Mouse (Mus musculus) neural tube, embryonic 14.5 days (tissue): ENCODE results near the gene Pfkfb1. TPM values are rescaled to one million over a fixed set of nuclear protein-coding genes. Genes with fewer than 3 reads are reported as not detected.

ENCODE experiments used
- ATAC-seq: fragments of 200-750 bp; cut with Nextera tagmentation; 2 replicates; pipeline ENCODE4 v1.8.0; 2017; ENCODE audit warnings: low read depth, mild to moderate bottlenecking, moderate TSS enrichment, moderate library complexity
- H3K27ac ChIP-seq: fragments of 300-500 bp; sonication (generic); 2 replicates; pipeline ENCODE4 v1.5.1; 2014; ENCODE audit warnings: low read depth, mild to moderate bottlenecking, control low read depth, low read length, moderate library complexity, mixed read lengths
- H3K27me3 ChIP-seq: fragments of 300-500 bp; sonication (generic); 2 replicates; pipeline ENCODE4 v1.6.1; 2014; ENCODE audit warnings: low read length; ENCODE audit not compliant: control insufficient read depth, insufficient read depth
- H3K36me3 ChIP-seq: fragments of 300-500 bp; sonication (generic); 2 replicates; pipeline ENCODE4 v1.6.1; 2014; ENCODE audit warnings: low read length, mixed read lengths; ENCODE audit not compliant: control insufficient read depth, insufficient read depth
- H3K4me1 ChIP-seq: fragments of 300-500 bp; sonication (generic); 2 replicates; pipeline ENCODE4 v1.6.1; 2014; ENCODE audit warnings: low read length; ENCODE audit not compliant: control insufficient read depth, insufficient read depth
- H3K4me2 ChIP-seq: fragments of 300-500 bp; sonication (generic); 2 replicates; pipeline ENCODE4 v1.6.1; 2014; ENCODE audit warnings: mild to moderate bottlenecking, low read depth, low read length, control low read depth
- H3K4me3 ChIP-seq: fragments of 300-500 bp; sonication (generic); 2 replicates; pipeline ENCODE4 v1.5.1; 2014; ENCODE audit warnings: low read depth, low read length, control low read depth, mixed read lengths
- H3K9ac ChIP-seq: fragments of 300-500 bp; sonication (generic); replicated peaks from 2 replicates; pipeline ENCODE4 v1.6.1; 2014; ENCODE audit warnings: low read depth, mild to moderate bottlenecking, control low read depth, low read length, mixed read lengths
- H3K9me3 ChIP-seq: fragments of 300-500 bp; sonication (generic); 2 replicates; pipeline ENCODE4 v1.6.1; 2016; ENCODE audit warnings: low read length; ENCODE audit not compliant: control insufficient read depth
- WGBS: fragments of 180-500 bp; shearing (Covaris S2); extraction: QIAGEN DNeasy Blood & Tissue Kit; methylation state at CpG from one replicate; pipeline ENCODE4 v1.1.7; 2014; 5-methylcytosine and 5-hydroxymethylcytosine counted together
- microRNA-seq: library from miRNA; unstranded; fragments of <30 nt; microRNA quantifications from one replicate; pipeline ENCODE4, GENCODE M21; 2016
- polyA plus RNA-seq: library from polyadenylated mRNA; unstranded; fragments of >200 nt; fragmentation: Nextera tagmentation; extraction: Ambion mirVana; gene quantifications from 2 replicates; pipeline ENCODE4 v1.2.1, GENCODE M21; 2014

The Pfkfb1 gene
- polyA plus RNA-seq, 1 experiment from 2014 or later = 5.0 TPM

DNA sequence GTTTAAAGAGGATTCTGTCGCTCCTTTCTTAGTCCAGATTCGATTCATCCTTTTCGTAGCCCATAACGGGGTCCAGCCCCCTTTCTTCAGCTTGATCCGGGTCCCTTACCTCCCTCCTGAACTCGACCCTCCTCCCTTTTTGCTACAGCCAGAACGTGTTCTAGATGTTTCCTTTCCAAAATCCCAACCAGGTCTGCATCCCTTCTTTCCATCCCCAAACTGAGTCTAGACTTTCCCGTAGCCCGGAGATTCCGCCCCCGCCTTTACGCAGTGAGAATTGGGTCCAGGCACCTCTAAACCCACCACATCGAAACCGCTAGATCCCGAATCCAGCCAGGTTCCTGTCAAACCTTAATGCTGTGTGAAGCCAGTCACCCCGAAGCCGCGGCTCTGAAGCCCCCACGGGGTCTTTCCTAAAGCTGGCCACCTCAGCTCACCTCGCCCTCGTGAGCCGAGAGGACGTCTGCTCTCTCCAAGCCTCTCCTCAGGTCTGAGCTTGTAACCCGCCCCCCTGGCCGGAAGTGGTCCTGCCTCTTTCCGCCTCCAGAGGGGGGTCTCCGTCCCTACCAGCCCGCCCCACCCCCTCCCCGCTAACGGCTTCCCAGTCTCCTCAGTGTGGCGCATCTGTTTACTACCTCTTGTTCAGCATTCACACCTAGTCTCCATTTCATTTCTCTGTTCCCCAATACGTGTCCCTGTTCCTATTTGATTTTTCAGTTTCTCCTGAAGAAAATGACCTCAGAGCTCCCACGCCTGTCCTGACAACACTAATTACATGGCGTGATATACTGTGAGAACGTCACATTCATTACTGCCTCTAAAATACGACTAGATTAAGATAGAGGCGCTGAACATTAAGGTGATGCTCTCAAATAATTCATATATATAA, 69.1 kb downstream of the Pfkfb1 start, which contains the start of gene Tro:
Gene Tro, minus strand, starts transcription at position 676 of the 889 bp plus-strand sequence.
- Histone ChIP-seq H3K27me3 (no peaks in the 10 kb centered on the region), H3K4me2 (peak within 1 kb of the TSS; percentile 35), H3K4me3 (peak within 1 kb of the TSS; percentile 53), H3K36me3 (no peaks in the 10 kb centered on the region), H3K9ac (peak within 1 kb of the TSS; percentile 55), H3K27ac (peak within 1 kb of the TSS; percentile 55), H3K4me1 (no peaks in the 10 kb centered on the region), H3K9me3 (no peaks in the 10 kb centered on the region)
- WGBS = 24% methylated on average over 35 of the region's 37 CpGs
- ATAC-seq = peak; percentile 95

DNA sequence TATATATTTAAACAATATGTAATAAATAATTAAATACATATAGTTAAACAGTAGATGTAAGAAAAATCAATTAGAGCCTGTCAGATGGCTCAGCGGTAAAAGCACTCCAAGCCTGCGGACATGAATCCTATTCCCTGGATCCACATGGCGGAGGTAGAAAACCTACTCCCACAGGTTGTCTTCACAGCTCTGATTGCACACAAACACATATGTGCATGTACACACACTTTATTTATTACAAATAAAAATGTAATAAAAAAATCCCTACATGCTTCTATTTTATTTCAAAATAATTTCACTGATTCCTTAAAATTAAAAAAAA, 69.7 kb downstream of the Pfkfb1 start:
- no peak overlapping the region for H3K9ac ChIP-seq
- peak overlapping the region; percentile 17; the same call in 1 of the 2 replicates for H3K27ac ChIP-seq
- H3K4me1 ChIP-seq = no peaks in the 10 kb centered on the region
- peak overlapping the region; percentile 53 for H3K4me3 ChIP-seq
- 22% methylated on average over 3 of the region's 3 CpGs for WGBS
- ATAC-seq = peak; percentile 38
- no peaks in the 10 kb centered on the region for H3K9me3 ChIP-seq
- no peaks in the 10 kb centered on the region for H3K36me3 ChIP-seq
- no peaks in the 10 kb centered on the region for H3K27me3 ChIP-seq
- peak overlapping the region; percentile 35; the same call in 1 of the 2 replicates for H3K4me2 ChIP-seq

DNA sequence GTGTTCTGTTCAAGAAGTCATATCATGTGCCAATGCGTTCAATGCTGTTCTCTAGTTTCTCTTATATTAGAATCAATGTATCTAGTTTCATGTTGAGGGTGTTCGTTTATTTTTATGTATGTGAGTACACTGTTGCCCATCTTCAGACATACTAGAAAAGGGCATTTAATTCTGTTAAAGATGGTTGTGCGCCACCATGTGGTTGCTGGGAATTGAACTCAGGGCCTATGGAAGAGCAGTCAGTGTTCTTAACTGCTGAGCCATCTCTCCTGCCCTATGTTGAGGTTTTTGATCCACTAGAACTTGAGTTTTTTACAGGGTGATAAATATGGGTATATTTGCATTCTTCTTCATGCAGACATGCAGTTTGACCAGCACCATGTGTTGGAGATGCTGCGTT, 74.8 kb downstream of the Pfkfb1 start:
- H3K4me1 ChIP-seq = no peaks in the 10 kb centered on the region
- 40% methylated on average over 4 of the region's 4 CpGs for WGBS
- H3K9ac ChIP-seq = no peak overlapping the region

DNA sequence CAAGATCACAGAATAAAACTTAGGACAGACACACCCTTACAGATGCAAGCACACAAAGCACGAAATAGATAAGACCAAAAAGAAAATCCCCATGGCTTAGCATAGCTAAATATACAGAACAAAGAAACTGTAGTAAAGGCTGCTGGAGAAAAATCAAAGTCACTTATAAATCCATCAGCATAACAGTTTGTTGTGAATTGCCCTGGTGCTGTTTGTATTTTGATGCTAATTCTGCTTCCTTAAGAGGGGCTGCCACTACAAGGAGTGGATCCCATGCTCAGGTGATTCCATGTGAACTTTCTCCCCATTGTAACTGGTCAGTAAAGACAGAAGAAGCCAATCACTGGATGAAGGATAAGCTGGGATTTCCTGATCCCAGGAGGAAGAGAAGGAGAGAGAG, 89.5 kb downstream of the Pfkfb1 start:
- Histone ChIP-seq H3K4me3 (no peak overlapping the region), H3K27ac (no peak overlapping the region), H3K27me3 (no peaks in the 10 kb centered on the region), H3K9ac (no peak overlapping the region), H3K36me3 (no peaks in the 10 kb centered on the region), H3K9me3 (no peaks in the 10 kb centered on the region), H3K4me1 (no peaks in the 10 kb centered on the region), H3K4me2 (no peak overlapping the region)
- WGBS = 52% methylated on average over 1 of the region's 1 CpGs
- no peak for ATAC-seq

More for the DNA sequence above, 74.8 kb downstream of the Pfkfb1 start:
- ATAC-seq = no peak
- Histone ChIP-seq H3K9me3 (no peaks in the 10 kb centered on the region), H3K36me3 (no peaks in the 10 kb centered on the region), H3K27me3 (no peaks in the 10 kb centered on the region), H3K4me3 (no peak overlapping the region), H3K4me2 (no peak overlapping the region), H3K27ac (no peak overlapping the region)

Small RNAs within 50 kb of the gene (microRNA-seq; reads per million reads assigned to microRNA genes)
- not detected for gene Mir3620

Other genes starting within 250 kb of the Pfkfb1 start
- gene Tmem29, start 129.1 kb upstream of the Pfkfb1 start, polyA plus RNA-seq = 76.2 and 93.6 TPM in 2 replicates
- gene Alas2, start 40.9 kb upstream of the Pfkfb1 start, polyA plus RNA-seq = 24.9 and 29.8 TPM in 2 replicates
- 18.4 and 19.9 TPM in 2 replicates for gene Apex2, start 1.6 kb downstream of the Pfkfb1 start, polyA plus RNA-seq
- gene Tro, start 69.4 kb downstream of the Pfkfb1 start, polyA plus RNA-seq = 107 and 121 TPM in 2 replicates
- gene Maged2, start 226.1 kb downstream of the Pfkfb1 start, polyA plus RNA-seq = 502 and 520 TPM in 2 replicates